Mouse (Mus musculus): ENCODE results near the gene Acbd3. TPM values are rescaled to one million over a fixed set of nuclear protein-coding genes. Genes with fewer than 3 reads are reported as not detected.

The Acbd3 gene
- 19.5 and 20.2 TPM in 2 replicates for polyA plus RNA-seq (2012; rRNA removed)

GRCm38 (mm10) chr1:180725704-180726179, at the start of gene Acbd3:
Gene Acbd3, plus strand, starts transcription at chr1:180726043.

GRCm38 (mm10) chr1:180696626-180697352, 29.1 kb upstream of the Acbd3 start, which contains the start of gene Mixl1:
Gene Mixl1, minus strand, starts transcription at chr1:180697034.

Other genes with a start within 250 kb of the Acbd3 start
- 55.6 and 108 TPM in 2 replicates for gene Stum, start 242.5 kb upstream of the Acbd3 start, polyA plus RNA-seq (2012; rRNA removed)
- 15.4 and 17.2 TPM in 2 replicates for gene Parp1, start 157.1 kb upstream of the Acbd3 start, polyA plus RNA-seq (2012; rRNA removed)
- gene Lin9, start 84.9 kb upstream of the Acbd3 start, polyA plus RNA-seq (2012; rRNA removed) = 1.7 and 2.0 TPM in 2 replicates
- 0.13 TPM in 1 of 2 replicates, not detected in the other for gene Mixl1, start 29.0 kb upstream of the Acbd3 start, polyA plus RNA-seq (2012; rRNA removed)
- gene H3f3a, start 87.9 kb downstream of the Acbd3 start, polyA plus RNA-seq (2012; rRNA removed) = 239 and 316 TPM in 2 replicates
- gene Sde2, start 125.1 kb downstream of the Acbd3 start, polyA plus RNA-seq (2012; rRNA removed) = 5.8 and 6.5 TPM in 2 replicates
- not detected in 2 replicates for gene Lefty2, start 167.1 kb downstream of the Acbd3 start, polyA plus RNA-seq (2012; rRNA removed)
- 47.6 and 53.9 TPM in 2 replicates for gene Pycr2, start 178.2 kb downstream of the Acbd3 start, polyA plus RNA-seq (2012; rRNA removed)
- gene Lefty1, start 209.0 kb downstream of the Acbd3 start, polyA plus RNA-seq (2012; rRNA removed) = 24.5 and 35.0 TPM in 2 replicates
- gene Tmem63a, start 216.3 kb downstream of the Acbd3 start, polyA plus RNA-seq (2012; rRNA removed) = 143 and 149 TPM in 2 replicates